Mouse (Mus musculus) heart, postnatal 4 days (tissue): ENCODE results near the gene Hoxa3. TPM values are rescaled to one million over a fixed set of nuclear protein-coding genes. Genes with fewer than 3 reads are reported as not detected.

Source experiments
- DNase-seq: peaks from one replicate; pipeline ENCODE4 v3.0.0; 2021
- total RNA-seq, 2 experiments: library from RNA; stranded (reverse); gene quantifications; 2 replicates each; pipeline ENCODE4 v1.2.3; 2021

Gene Hoxa3
- total RNA-seq, 2 experiments from 2014 or later: 1.4 TPM

- DNase-seq: peak; percentile 30
Measured at GRCm38 (mm10) chr6:52165441-52166370, 47.4 kb downstream of the Hoxa3 start.

GRCm38 (mm10) chr6:52164626-52165440 is 48.3 kb downstream of the Hoxa3 start, which contains the start of gene Hoxa2:
Gene Hoxa2 (minus strand): TSS chr6:52164831.
- peak; percentile 15 for DNase-seq

- no peak for DNase-seq
Measured at GRCm38 (mm10) chr6:52164051-52164625, 49.0 kb downstream of the Hoxa3 start.

GRCm38 (mm10) chr6:52163366-52164031 is 49.6 kb downstream of the Hoxa3 start:
- DNase-seq: no peak

GRCm38 (mm10) chr6:52162611-52163365 is 50.3 kb downstream of the Hoxa3 start:
- DNase-seq: no peak

GRCm38 (mm10) chr6:52162093-52162380 is 51.1 kb downstream of the Hoxa3 start:
- no peak for DNase-seq

GRCm38 (mm10) chr6:52161336-52162092 is 51.6 kb downstream of the Hoxa3 start:
- DNase-seq: no peak

- DNase-seq: peak; percentile 31
Measured at GRCm38 (mm10) chr6:52160511-52161335, 52.4 kb downstream of the Hoxa3 start.

- no peak for DNase-seq
Measured at GRCm38 (mm10) chr6:52159979-52160378, 53.2 kb downstream of the Hoxa3 start.

GRCm38 (mm10) chr6:52159164-52159761 is 53.9 kb downstream of the Hoxa3 start:
- peak; percentile 29 for DNase-seq

GRCm38 (mm10) chr6:52158276-52159051 is 54.7 kb downstream of the Hoxa3 start, which contains the start of gene Hoxa1:
Gene Hoxa1 (minus strand): TSS chr6:52158317.
- peak; percentile 71 for DNase-seq

GRCm38 (mm10) chr6:52157466-52158275 is 55.5 kb downstream of the Hoxa3 start:
- no peak for DNase-seq

- no peak for DNase-seq
Measured at GRCm38 (mm10) chr6:52156551-52157200, 56.5 kb downstream of the Hoxa3 start.

- DNase-seq: no peak
Measured at GRCm38 (mm10) chr6:52155471-52155870, 57.7 kb downstream of the Hoxa3 start.

GRCm38 (mm10) chr6:52154044-52154443 is 59.1 kb downstream of the Hoxa3 start:
- DNase-seq: no peak

GRCm38 (mm10) chr6:52153270-52153669 is 59.9 kb downstream of the Hoxa3 start:
- DNase-seq: no peak
